Mouse (Mus musculus) heart, embryonic 12.5 days (tissue): Measurements from ENCODE around the gene Cage1. TPM values are rescaled to one million over a fixed set of nuclear protein-coding genes. Genes with fewer than 3 reads are reported as not detected.
A peak's percentile ranks its signal among the peaks of the same experiment; 100 is the strongest.

Experiments used
- ATAC-seq: fragments of 200-750 bp; cut with Nextera tagmentation; 2 replicates; pipeline ENCODE4 v1.8.0; 2017; ENCODE audit warnings: moderate TSS enrichment, moderate library complexity; ENCODE audit not compliant: insufficient number of reproducible peaks, low FRiP score
- H3K27ac ChIP-seq: fragments of 300-500 bp; sonication (generic); 2 replicates; pipeline ENCODE4 v1.5.1; 2016; ENCODE audit warnings: mild to moderate bottlenecking, moderate library complexity; ENCODE audit not compliant: poor library complexity, severe bottlenecking
- H3K27me3 ChIP-seq: fragments of 300-500 bp; sonication (generic); replicated peaks from 2 replicates; pipeline ENCODE4 v1.6.1; 2016; ENCODE audit warnings: mild to moderate bottlenecking, moderate library complexity
- H3K36me3 ChIP-seq: fragments of 300-500 bp; sonication (generic); 2 replicates; pipeline ENCODE4 v1.6.1; 2016; ENCODE audit warnings: mild to moderate bottlenecking, moderate library complexity
- H3K4me1 ChIP-seq: fragments of 300-500 bp; sonication (generic); replicated peaks from 2 replicates; pipeline ENCODE4 v1.6.1; 2016; ENCODE audit warnings: mild to moderate bottlenecking
- H3K4me2 ChIP-seq: fragments of 300-500 bp; sonication (generic); 2 replicates; pipeline ENCODE4 v1.6.1; 2016; ENCODE audit warnings: mild to moderate bottlenecking, moderate library complexity
- H3K4me3 ChIP-seq: fragments of 300-500 bp; sonication (generic); 2 replicates; pipeline ENCODE4 v1.5.1; 2016; ENCODE audit warnings: mild to moderate bottlenecking
- H3K9ac ChIP-seq: fragments of 300-500 bp; sonication (generic); 2 replicates; pipeline ENCODE4 v1.6.1; 2016; ENCODE audit warnings: mild to moderate bottlenecking, moderate library complexity
- H3K9me3 ChIP-seq: fragments of 300-500 bp; sonication (generic); replicated peaks from 2 replicates; pipeline ENCODE4 v1.6.1; 2016; ENCODE audit warnings: mild to moderate bottlenecking, moderate library complexity
- WGBS: fragments of 180-500 bp; shearing (Covaris S2); methylation state at CpG from one replicate; pipeline ENCODE4 v1.1.7; 2016; 5-methylcytosine and 5-hydroxymethylcytosine counted together
- polyA plus RNA-seq: library from polyadenylated mRNA; unstranded; fragments of >200 nt; fragmentation: Nextera tagmentation; extraction: Ambion mirVana; gene quantifications from 2 replicates; pipeline ENCODE4 v1.2.1, GENCODE M21; 2016

Cage1 gene
- polyA plus RNA-seq, 1 experiment from 2014 or later, result 1.3 TPM

- no peak for ATAC-seq
- Histone ChIP-seq H3K4me3 (no peak overlapping the region), H3K9ac (no peak overlapping the region), H3K27me3 (no peaks in the 10 kb centered on the region), H3K4me1 (no peaks in the 10 kb centered on the region), H3K4me2 (no peak overlapping the region), H3K36me3 (peaks cover 89% of the 10 kb centered on the region), H3K27ac (no peak overlapping the region), H3K9me3 (no peaks in the 10 kb centered on the region)
- WGBS, result 89% methylated on average over 10 of the region's 10 CpGs
Observed at GRCm38 (mm10) chr13:37986166-37986565, 50.7 kb downstream of the Cage1 start.

GRCm38 (mm10) chr13:37981063-37981462 lies 55.8 kb downstream of the Cage1 start:
- ATAC-seq, result no peak
- H3K36me3 ChIP-seq, result peaks cover 83% of the 10 kb centered on the region
- no peak overlapping the region for H3K4me3 ChIP-seq
- H3K9ac ChIP-seq, result no peak overlapping the region
- 90% methylated on average over 5 of the region's 5 CpGs for WGBS
- H3K4me2 ChIP-seq, result no peak overlapping the region
- no peaks in the 10 kb centered on the region for H3K9me3 ChIP-seq
- no peak overlapping the region for H3K27ac ChIP-seq
- H3K4me1 ChIP-seq, result no peaks in the 10 kb centered on the region
- no peaks in the 10 kb centered on the region for H3K27me3 ChIP-seq

GRCm38 (mm10) chr13:37980346-37980745 lies 56.5 kb downstream of the Cage1 start:
- ATAC-seq, result no peak
- Histone ChIP-seq H3K9me3 (no peaks in the 10 kb centered on the region), H3K4me1 (no peaks in the 10 kb centered on the region), H3K4me3 (no peak overlapping the region), H3K9ac (no peak overlapping the region), H3K27ac (no peak overlapping the region), H3K27me3 (no peaks in the 10 kb centered on the region), H3K36me3 (peaks cover 85% of the 10 kb centered on the region), H3K4me2 (no peak overlapping the region)
- 91% methylated on average over 10 of the region's 10 CpGs for WGBS

- Histone ChIP-seq H3K9me3 (no peaks in the 10 kb centered on the region), H3K27ac (no peak overlapping the region), H3K4me1 (no peaks in the 10 kb centered on the region), H3K9ac (no peak overlapping the region), H3K4me2 (no peak overlapping the region), H3K36me3 (peaks cover 83% of the 10 kb centered on the region), H3K27me3 (no peaks in the 10 kb centered on the region), H3K4me3 (no peak overlapping the region)
- 95% methylated on average over 12 of the region's 12 CpGs for WGBS
- ATAC-seq, result no peak
Observed at GRCm38 (mm10) chr13:37979506-37979905, 57.4 kb downstream of the Cage1 start.

GRCm38 (mm10) chr13:37974731-37975130 lies 62.1 kb downstream of the Cage1 start:
- H3K27me3 ChIP-seq, result no peaks in the 10 kb centered on the region
- 81% methylated on average over 5 of the region's 5 CpGs for WGBS
- H3K27ac ChIP-seq, result no peak overlapping the region
- no peak overlapping the region for H3K9ac ChIP-seq
- H3K4me3 ChIP-seq, result no peak overlapping the region
- peaks cover 49% of the 10 kb centered on the region for H3K36me3 ChIP-seq
- no peaks in the 10 kb centered on the region for H3K9me3 ChIP-seq
- H3K4me2 ChIP-seq, result no peak overlapping the region
- no peak for ATAC-seq
- peaks cover 9% of the 10 kb centered on the region; the same call in 1 of the 2 replicates for H3K4me1 ChIP-seq

- H3K27me3 ChIP-seq, result no peaks in the 10 kb centered on the region
- ATAC-seq, result no peak
- H3K36me3 ChIP-seq, result peaks cover 42% of the 10 kb centered on the region
- no peaks in the 10 kb centered on the region for H3K9me3 ChIP-seq
- peak overlapping the region; percentile 6; the same call in 1 of the 2 replicates for H3K27ac ChIP-seq
- H3K4me2 ChIP-seq, result no peak overlapping the region
- no peak overlapping the region for H3K9ac ChIP-seq
- 81% methylated on average over 6 of the region's 6 CpGs for WGBS
- no peak overlapping the region for H3K4me3 ChIP-seq
- H3K4me1 ChIP-seq, result peaks cover 9% of the 10 kb centered on the region; the same call in 1 of the 2 replicates
Observed at GRCm38 (mm10) chr13:37974036-37974435, 62.8 kb downstream of the Cage1 start.

GRCm38 (mm10) chr13:37970887-37971530 lies 65.9 kb downstream of the Cage1 start:
- H3K9ac ChIP-seq, result no peak overlapping the region
- 69% methylated on average over 11 of the region's 11 CpGs for WGBS
- H3K4me1 ChIP-seq, result peaks cover 26% of the 10 kb centered on the region
- peaks cover 17% of the 10 kb centered on the region for H3K36me3 ChIP-seq
- H3K9me3 ChIP-seq, result no peaks in the 10 kb centered on the region
- H3K4me3 ChIP-seq, result no peak overlapping the region
- H3K4me2 ChIP-seq, result no peak overlapping the region
- ATAC-seq, result peak; percentile 46; the same call in 1 of the 2 replicates
- H3K27ac ChIP-seq, result peak overlapping the region; percentile 29; the same call in 1 of the 2 replicates
- no peaks in the 10 kb centered on the region for H3K27me3 ChIP-seq

GRCm38 (mm10) chr13:37969988-37970387 lies 66.9 kb downstream of the Cage1 start:
- no peak overlapping the region for H3K4me2 ChIP-seq
- peaks cover 8% of the 10 kb centered on the region; the same call in 1 of the 2 replicates for H3K36me3 ChIP-seq
- no peak overlapping the region for H3K9ac ChIP-seq
- H3K27me3 ChIP-seq, result no peaks in the 10 kb centered on the region
- peaks cover 37% of the 10 kb centered on the region for H3K4me1 ChIP-seq
- no peaks in the 10 kb centered on the region for H3K9me3 ChIP-seq
- no peak overlapping the region for H3K27ac ChIP-seq
- ATAC-seq, result no peak
- 36% methylated on average over 8 of the region's 8 CpGs for WGBS
- no peak overlapping the region for H3K4me3 ChIP-seq

GRCm38 (mm10) chr13:37969337-37969736 lies 67.5 kb downstream of the Cage1 start:
- peaks cover 43% of the 10 kb centered on the region for H3K4me1 ChIP-seq
- no peak overlapping the region for H3K4me2 ChIP-seq
- H3K4me3 ChIP-seq, result no peak overlapping the region
- peaks cover 8% of the 10 kb centered on the region; the same call in 1 of the 2 replicates for H3K36me3 ChIP-seq
- WGBS, result 9% methylated on average over 14 of the region's 14 CpGs
- H3K27ac ChIP-seq, result no peak overlapping the region
- no peaks in the 10 kb centered on the region for H3K9me3 ChIP-seq
- no peak for ATAC-seq
- no peak overlapping the region for H3K9ac ChIP-seq
- no peaks in the 10 kb centered on the region for H3K27me3 ChIP-seq

- no peak overlapping the region for H3K9ac ChIP-seq
- no peak for ATAC-seq
- H3K36me3 ChIP-seq, result peaks cover 2% of the 10 kb centered on the region; the same call in 1 of the 2 replicates
- H3K4me2 ChIP-seq, result no peak overlapping the region; the same call in 1 of the 2 replicates
- H3K27ac ChIP-seq, result no peak overlapping the region
- 67% methylated on average over 10 of the region's 10 CpGs for WGBS
- no peak overlapping the region for H3K4me3 ChIP-seq
- H3K9me3 ChIP-seq, result no peaks in the 10 kb centered on the region
- no peaks in the 10 kb centered on the region for H3K27me3 ChIP-seq
- peaks cover 51% of the 10 kb centered on the region for H3K4me1 ChIP-seq
Observed at GRCm38 (mm10) chr13:37967565-37967964, 69.3 kb downstream of the Cage1 start.

- no peak overlapping the region; the same call in none of the 2 replicates for H3K4me2 ChIP-seq
- 42% methylated on average over 12 of the region's 12 CpGs for WGBS
- H3K36me3 ChIP-seq, result no peaks in the 10 kb centered on the region; the same call in 1 of the 2 replicates
- peaks cover 51% of the 10 kb centered on the region for H3K4me1 ChIP-seq
- H3K27ac ChIP-seq, result no peak overlapping the region
- no peak overlapping the region for H3K4me3 ChIP-seq
- ATAC-seq, result no peak
- no peaks in the 10 kb centered on the region for H3K9me3 ChIP-seq
- H3K27me3 ChIP-seq, result no peaks in the 10 kb centered on the region
- H3K9ac ChIP-seq, result no peak overlapping the region
Observed at GRCm38 (mm10) chr13:37967052-37967437, 69.8 kb downstream of the Cage1 start.
